Mouse (Mus musculus) gastrocnemius, adult 8-10 months (tissue): Measurements from ENCODE around the gene Vcan. TPM values are rescaled to one million over a fixed set of nuclear protein-coding genes. Genes with fewer than 3 reads are reported as not detected.
"Not testable (repeated sequence)": the region's sequence is repeated elsewhere in the genome, so short reads cannot be mapped to it uniquely, and the experiment has no call there.

Source experiments
- DNase-seq, 2 experiments: peaks; one replicate each; pipeline ENCODE4 v3.0.0; 2022; ENCODE audit warnings: low spot score in 2 of 2
- total RNA-seq, 4 experiments: library from RNA; stranded (reverse); gene quantifications; 2 replicates each; pipeline ENCODE4 v1.2.4; 2022

Vcan gene
- total RNA-seq: 1 to 10 TPM; 1.9 to 3.6 (median 3.1) TPM

DNA sequence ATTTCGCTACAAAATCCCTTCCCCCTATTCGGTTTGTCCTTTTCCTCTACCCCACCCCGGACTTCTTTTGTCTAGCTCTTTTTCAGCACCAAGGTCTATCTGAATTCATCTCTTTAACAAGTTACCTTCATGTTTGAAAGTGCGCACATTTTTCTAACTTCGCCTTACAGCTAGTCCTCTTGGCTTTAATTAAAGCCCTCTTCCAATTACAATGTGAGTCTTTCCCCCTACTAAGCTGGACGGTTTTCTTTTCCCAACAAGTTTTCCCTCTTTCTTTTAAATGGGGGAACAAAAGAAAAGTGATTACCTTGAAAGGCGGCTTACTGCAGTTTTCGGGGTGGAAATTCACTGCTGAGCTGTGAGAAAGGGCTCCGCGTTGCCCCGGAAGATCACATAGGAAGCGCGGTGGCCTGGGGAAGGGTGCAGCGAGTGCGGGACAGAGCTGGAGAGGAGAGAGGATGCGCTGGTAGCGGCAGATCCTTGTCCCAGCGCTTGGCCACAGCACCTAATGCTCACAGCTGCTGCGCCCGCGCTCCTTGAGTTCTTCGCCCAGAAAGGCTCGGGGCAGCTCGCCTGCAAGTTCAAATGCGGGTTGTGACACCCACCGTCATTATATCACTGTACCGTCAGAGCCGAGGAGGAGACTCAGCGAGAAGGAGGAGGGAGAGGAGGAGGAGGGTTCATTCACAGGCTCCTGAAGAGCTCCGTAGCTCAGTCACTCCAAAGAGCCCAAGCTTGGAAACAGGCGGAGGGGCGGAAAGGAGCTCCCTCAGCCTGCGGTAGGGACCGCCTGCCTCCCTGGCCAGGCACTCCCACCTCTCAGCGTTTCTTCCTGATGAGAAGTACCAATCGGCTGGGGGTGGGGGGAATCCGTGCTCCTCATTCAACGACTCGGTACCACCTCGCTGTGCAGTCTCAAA is at the start of gene Vcan:
Gene Vcan, minus strand, starts transcription at position 744 of the 920 bp plus-strand sequence.
- peak in 1 of 2 experiments; percentile 10 for DNase-seq

DNA sequence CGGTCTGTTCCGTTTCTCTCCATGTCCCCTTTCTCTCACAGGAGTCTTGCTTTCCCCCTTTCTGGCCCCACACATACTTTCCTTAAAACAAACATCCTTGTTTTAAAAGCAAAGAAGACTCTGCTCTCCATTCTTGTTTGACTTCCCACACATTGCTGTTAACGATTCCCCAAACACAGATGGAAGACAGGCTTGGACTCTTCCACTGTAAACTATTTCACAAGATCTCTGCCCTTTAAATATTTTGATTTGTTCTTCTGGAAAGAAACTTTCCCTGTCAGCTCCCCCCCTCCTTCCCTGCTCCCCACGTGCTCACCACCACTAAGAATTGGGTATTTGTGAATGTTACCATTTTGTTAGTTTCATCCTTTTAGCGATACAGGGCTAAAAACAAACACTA is 49.2 kb upstream of the Vcan start:
- no peak for DNase-seq

DNA sequence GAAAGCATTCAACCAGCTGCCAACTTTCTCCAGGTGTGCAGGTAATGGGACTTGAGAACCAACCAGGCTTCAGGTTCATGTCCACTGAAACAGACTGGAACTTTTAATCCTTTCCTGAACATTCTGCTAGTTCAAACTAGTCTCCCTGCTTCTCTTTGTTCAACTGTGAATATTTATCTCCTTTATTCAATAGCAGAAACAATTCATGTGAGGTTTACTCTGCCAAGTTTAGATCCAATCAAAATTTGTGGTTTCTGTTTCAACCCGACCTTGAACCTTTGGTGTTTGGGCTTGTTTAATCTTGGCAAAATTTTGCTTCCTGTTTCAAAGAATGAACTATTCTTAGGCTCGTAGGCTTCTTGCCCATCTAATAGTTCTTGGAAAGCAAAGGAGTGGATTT is 40.6 kb upstream of the Vcan start:
- no peak for DNase-seq

DNA sequence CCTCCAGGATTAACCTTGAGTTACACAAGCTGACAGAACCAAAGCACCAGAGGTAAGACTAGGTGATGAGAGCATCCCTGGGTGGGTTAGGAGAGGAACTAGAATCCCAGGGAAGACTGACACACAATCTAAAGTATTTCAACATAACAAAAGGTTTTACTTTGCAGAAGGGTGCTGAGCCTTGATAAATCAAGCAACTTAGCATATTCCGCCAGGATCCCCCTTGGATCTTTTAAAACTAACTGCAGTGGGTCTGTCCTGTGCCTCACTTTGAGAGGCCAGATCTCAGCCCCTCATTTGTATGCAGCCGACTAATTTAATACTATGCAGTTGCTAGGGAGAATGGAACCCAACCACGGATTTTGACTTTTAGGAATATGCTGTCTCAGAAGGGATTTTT is 38.0 kb upstream of the Vcan start:
- DNase-seq: no peak

DNA sequence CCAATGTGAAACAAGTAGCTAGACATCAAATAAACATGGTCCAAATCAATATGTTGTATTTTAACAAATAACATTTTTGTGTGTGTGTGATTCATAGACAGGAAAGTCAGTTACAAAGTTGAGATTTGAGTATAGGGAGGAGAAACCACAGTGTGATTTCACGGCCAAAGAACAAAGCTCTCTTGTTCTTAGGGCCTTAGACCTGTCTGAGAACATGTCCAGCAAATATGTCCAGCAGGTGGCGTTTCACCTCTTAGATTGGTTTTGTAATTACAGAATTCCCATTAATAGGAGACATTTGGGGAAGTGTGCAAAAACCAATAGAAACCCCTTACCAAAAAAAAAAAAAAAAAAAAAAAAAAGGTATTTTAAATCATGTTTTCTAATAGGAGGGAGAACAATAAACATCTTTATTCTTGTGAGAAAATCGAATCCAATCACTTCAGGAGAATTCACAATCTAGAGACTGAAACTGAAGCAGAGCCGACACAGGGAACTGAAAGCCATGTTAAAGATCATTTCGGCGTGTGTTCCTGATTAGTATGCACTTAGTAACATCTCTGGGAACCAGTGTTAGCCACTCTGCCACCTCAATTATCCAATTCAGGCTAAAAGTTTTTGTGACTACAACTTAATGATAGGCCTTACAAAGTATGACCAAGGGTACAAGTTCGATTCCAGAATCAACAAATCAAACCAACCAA is 37.1 kb upstream of the Vcan start:
- DNase-seq: peak; percentile 5 to 18

DNA sequence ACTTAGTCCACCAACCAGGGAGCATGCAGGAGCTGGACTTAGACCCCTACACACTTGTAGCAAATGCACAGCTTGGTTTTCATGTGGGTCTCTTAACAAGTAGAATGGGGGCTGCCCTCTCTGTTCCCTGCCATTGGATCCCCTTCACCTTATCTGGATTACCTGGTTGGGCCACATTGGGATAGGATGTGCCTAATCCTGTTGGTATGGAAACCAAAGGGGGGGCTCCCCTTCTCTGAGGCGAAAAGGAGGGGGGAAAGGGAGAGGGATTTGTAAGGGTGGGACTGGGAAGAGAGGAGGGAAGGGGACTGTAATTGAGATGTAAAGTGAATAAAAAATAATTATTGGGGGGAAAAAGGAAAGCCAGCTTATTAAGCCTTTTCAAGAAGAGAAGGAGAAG is 35.5 kb upstream of the Vcan start:
- DNase-seq: no peak

DNA sequence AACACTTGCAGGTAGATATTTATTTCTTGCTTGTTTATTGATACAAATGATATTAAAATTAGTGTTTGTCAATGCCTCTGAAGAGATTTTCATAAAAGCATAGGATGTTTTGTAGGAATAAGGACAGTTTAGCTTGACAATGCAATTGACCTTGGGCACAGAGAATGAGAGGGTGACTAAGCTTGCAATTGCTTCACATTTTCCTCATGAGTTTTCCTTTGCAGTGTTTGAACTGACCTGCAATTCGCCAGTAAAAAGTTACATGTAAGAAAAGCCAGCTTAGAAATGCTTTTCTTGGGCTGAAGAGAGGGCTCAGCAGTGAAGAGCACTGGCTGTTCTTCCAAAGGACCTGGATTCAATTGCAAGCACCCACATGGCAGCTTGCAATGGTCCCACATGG is 34.8 kb upstream of the Vcan start:
- no peak for DNase-seq

DNA sequence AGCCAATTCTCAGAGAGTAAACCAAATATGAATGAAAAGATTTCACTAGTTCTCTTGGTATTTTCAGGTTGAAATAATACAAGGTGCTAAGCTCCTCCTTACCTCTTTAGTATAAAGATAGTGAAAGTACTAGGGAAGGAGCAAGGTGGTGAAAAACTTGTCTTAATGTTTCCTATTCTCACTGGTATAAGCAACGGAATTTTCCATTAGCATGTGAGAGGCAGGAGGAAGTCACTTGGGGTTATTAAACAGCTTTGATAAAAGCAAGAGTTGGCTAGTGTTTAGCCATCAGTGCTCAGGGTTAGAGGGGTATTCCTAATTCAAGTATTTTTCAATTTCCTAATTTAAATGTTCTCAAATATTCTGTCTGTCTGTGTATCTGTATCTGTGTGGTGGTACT is 24.2 kb upstream of the Vcan start:
- DNase-seq: no peak

DNA sequence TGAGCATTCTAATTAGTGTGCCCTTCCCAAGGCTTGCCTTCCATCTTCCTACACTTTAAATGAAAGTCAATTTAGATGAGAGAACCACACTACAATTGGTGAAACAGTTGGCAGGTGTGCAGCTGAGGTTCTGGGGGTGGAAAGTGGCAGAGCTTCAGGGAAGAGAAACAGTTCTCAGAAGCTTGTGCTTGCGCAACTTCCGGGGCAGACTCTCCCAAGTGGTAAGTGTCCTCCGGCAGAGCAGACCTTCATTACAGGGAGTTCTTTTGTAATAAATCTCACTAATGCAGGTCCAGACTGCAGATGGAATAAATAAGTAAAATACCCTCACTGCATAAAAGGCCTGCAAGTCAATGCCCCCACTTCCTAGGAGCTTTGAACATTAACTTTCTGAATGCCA is 23.7 kb upstream of the Vcan start:
- DNase-seq: no peak

DNA sequence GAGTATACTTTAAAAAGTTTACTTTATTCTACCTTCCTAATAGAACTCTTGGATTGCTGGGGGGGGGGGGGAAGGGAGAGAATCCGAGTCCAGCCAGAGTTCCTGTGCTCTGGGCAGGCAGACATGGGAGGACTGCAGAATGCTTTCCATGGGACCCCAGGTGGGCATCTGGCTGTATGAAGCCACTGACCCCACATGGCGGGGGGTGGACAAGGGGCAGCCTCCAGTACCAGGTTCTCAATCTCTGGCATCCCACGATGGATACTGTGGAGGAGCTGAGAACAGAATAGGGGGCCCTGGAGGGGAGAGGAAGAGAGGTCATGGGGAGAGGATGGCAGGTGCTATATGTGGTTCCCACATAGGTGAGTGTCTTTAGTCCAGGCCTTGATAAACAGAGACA is 20.0 kb upstream of the Vcan start:
- no peak for DNase-seq

DNA sequence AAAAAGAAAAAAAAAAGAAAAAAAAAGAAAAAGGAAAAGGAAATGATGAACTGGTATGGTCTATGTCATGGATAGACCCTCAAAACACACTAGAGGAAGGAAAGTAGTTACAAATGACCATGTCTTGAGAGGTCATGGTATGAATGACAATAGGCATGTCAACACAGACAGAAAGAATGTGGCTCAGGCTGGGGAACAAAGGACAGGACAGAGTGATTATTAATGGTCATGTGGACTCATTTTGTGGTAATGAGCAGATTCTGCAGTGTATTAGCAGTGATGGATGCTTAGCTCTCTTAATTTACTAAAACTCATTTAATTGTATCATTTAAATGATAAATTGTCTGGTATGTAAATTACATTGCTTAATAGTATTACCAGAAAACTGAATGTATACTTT is 14.0 kb upstream of the Vcan start:
- DNase-seq: no peak

DNA sequence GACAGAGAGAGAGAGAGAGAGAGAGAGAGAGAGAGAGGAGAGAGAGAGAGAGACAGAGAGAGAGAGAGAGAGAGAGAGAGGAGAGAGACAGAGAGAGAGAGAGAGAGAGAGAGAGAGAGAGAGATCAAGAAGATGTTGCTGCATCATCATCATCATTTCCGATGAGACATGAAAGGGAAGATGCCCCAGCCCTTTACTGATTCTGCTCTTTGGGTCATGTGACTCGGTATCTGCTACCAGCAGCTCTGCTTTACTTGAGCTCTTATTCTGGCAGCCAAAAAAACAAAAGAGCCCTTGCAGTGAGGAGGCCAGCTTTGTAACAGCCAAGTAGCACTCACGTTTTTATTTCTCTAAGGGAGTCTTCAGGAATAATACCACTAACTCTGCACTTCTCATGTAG is 8.3 kb upstream of the Vcan start:
- DNase-seq: not testable (repeated sequence)

DNA sequence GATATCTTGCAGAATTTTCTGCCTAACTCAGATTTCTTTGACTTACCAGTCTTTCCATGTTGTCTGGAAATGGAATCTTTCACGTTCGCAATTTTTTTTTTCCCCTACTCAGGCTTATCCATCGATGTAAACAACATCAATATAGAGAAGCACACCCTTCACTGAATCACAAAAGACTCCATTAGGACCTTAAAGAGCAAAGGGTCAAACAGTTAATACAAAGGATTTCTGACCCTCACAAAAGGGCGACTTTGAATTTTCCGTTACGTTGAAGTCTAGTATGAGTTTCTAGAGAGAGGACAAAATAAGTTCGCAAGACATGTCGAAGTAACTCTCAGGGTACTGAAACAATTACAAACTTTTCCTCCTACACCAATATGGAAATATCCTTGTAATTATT is 892 bp upstream of the Vcan start:
- DNase-seq: no peak

DNA sequence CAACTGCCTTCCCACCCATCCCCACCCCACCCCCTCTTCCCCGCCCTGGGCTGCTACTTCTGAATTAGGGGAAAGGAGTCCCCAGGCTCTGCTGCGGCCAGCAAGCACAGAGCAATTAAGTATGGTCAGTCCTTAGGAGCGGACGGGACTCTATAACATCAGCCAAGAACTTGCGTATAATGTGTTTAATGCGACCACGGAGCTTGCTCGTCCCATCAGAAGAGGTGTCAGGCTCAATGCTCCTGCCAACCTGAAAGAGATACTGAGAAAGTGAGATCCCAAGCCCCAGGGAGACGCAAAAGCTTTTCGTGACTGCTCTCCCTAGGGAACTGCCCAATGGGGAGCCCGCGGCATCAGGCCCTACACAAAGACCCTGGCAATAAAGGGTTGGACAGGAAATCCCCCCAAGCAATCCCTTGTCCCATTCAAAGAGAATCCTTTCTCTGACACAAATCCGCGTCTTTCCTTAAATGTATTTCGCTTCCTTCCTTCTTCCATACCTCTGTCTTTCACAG is 434 bp upstream of the Vcan start:
- DNase-seq: no peak

DNA sequence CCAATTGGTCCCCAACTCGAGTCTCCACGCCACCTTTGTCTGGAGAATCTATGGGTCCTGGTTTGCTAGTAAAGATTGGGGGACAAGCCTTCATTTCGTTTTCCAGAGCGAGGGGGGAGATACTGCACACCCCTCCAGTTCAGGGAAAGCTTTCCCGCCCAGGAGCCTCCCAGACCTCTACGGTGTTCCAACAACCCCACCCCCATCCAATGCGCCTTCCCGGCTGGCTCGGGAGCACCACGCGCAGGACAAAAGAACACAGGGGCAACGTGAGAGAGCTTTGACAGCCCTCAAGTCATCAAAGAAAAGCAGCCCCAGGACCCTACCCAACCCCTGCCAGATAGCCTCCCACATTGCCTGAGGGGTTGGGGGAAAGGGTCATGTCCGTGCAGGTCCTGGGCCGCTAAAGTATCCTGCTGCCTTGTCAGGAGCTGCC is 1.2 kb downstream of the Vcan start:
- DNase-seq: peak in 1 of 2 experiments; percentile 5

DNA sequence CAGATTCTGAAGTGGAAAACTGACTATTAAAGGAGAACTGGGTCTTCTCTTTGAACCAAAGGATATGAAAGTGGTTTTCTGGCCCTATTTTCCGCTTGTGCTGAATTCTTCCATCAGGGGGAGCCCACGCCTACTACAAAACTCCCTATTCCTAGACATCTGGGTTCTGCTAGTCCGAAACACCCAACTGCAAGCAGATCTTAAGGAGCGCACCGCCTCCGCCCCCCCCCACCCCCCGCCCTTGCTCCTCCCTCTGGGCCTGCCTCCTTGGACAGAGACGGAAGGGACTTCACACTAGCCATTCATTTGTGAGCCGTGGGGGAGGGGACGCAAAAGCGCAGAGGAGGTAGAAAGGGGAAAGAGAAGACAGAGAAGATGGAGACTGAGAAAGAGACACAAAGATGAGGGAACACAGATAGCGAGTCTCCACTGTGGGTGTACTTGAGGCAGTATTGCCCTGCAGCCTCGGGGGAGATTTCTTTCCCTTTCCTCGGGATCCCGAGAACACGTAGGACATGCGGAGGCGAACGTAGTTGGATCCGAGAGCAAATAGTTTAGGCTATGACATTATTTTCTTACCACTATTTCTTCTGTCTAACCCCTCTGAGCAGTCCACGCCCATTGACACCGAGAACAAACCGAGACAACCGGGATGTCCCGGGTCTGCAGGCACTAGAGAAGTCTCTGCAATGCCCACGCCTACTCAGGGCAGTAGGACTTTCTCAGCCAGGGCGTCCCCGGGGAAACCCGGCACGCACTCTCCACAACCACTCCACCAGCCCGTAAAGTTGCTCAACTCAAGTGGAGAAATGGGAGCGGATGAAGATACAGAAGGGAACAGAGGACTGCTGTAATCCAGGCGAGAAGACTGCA is 1.8 kb downstream of the Vcan start:
- peak; percentile 37 to 51 for DNase-seq

DNA sequence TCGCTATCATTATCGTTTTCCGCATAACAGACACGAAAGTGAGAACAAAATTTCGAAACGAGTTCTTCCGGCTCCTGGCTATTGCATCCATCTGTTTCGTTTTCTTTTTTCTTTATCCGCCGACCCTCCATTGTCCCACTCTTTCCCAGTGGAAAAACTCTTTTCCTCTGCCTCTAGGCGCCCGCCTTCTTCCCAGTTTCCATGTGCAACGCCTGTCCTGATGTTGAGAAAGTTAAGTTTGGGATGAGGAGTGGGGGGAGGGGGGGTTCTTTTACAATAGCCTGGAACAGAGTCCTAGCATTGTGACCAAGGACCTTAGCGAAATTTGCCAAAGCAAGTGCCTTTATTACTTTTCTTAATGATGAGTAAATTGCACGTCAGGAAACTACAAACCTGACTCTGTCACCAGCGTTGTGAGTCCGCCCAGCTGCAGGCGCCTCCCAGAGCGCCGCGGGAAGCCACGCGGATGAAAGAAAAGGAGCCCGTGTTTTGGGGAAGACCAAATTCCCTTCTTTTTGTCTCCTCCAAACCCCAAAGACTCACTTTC is 2.5 kb downstream of the Vcan start:
- DNase-seq: no peak

DNA sequence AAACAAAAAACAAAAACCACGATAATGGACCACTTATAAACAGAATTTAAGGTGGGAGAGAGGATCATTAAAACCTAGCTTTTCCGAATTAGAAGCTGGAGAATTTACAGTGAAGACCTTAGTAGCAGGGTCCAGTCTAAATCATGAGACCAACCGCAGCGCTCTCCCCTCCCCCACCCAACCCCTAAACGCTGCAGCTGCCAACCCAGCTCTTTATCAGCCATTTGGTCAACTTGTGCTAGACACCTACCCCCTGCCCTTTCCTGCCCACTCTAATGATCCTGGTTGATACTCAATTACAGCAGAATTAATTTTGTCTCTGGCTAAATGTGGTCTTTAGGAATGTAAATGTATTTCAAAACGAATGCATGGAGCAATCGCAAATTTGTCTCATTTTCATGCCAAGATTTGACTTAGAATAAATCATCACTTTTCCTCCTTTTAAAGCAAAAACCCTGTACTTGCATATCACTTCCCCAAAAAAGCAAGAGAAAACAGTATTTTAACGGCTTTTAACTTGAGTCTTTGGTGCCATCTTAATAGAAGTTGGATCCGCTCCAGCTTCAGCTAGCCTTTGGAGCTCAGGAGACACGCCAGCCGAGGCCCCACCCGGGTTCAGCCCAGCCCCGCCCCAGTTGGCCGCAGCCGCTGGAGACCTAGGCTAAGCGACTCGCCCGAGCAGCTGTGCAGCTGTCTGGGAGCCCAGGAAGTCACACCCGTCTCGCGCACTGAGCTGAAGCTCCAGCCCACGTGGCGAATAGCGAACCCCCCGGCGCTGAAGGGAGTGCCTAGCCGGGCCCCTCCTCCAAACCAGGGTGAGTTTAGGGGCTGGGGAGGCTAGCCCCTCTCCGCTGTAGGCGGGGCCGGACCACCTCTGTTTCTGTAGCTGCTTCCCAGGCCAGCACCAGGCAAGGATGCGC is 3.3 kb downstream of the Vcan start:
- DNase-seq: peak; percentile 79 to 82

DNA sequence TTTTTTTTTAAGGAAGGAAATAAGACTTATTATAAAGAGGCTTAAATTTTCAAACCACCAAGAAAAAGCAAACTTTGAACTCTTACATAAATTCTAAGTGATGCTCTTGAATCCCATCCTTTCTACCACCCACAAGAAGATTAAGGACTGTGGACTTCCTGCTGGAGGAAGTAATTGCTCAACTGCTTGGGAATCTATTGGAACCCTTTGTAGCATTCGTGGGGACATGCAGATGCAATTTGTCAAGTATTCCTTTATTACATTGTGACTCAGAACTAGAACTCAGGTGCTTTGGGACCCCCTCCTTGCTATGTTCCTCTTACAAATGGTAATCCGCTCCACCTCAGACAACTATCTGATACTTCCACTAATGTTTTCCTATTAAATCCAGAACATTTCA is 4.0 kb downstream of the Vcan start:
- DNase-seq: no peak

DNA sequence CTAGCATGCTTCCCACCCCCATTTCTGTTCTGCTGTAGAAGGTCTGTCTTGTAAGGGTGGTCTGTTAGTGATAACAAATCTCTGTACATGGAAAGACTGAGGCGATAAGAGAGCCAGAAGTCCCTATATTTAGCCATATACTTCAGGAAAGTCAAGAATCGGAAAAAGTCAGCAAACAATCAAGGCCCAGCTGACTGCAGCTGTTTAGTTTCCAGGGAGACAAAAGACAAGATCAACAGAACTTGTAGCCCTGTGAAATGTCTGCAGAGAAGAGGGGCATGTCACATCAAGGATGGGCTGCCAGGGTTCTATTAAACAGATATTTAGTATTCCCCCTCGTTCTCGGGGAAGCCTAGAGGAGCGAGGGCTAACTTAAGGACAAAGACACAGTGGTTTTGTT is 7.2 kb downstream of the Vcan start:
- DNase-seq: no peak
